Mouse (Mus musculus): ENCODE data around the gene Gpr37l1.

GRCm38 (mm10) chr1:135131560-135131959 lies 35.9 kb downstream of the Gpr37l1 start:
- no peak for TF ChIP-seq ZKSCAN1 (IDR thresholded peaks at IDR 0.05; ENCODE audit: borderline replicate concordance, low read depth, low read length)
- no peak for TF ChIP-seq POLR2AphosphoS2 (IDR thresholded peaks at IDR 0.05; ENCODE audit: low read depth, low read length)
- no peak for TF ChIP-seq POLR2A (IDR thresholded peaks at IDR 0.05; ENCODE audit: low read depth, low read length)
- no peak for TF ChIP-seq MAZ (IDR thresholded peaks at IDR 0.05; ENCODE audit: low read depth, low read length)
- TF ChIP-seq CTCF (conservative IDR thresholded peaks at IDR 0.05 in 1 of 2, IDR thresholded peaks at IDR 0.05 in 1 of 2; ENCODE audit: low read depth in 2 of 2, low read length in 2 of 2): no peak
- TF ChIP-seq USF2 (conservative IDR thresholded peaks at IDR 0.05; ENCODE audit: low read depth, low read length): no peak

Measured in CH12.LX (cell line).